Mouse (Mus musculus) midbrain, embryonic 15.5 days (tissue): Measurements from ENCODE around the gene Ehbp1l1. TPM values are rescaled to one million over a fixed set of nuclear protein-coding genes. Genes with fewer than 3 reads are reported as not detected.
A peak's percentile ranks its signal among the peaks of the same experiment; 100 is the strongest.

ENCODE experiments used
- ATAC-seq: fragments of 200-750 bp; cut with Nextera tagmentation; replicated peaks from 2 replicates; pipeline ENCODE4 v1.8.0; 2017; ENCODE audit warnings: moderate TSS enrichment
- H3K27ac ChIP-seq: fragments of 300-500 bp; sonication (generic); 2 replicates; pipeline ENCODE4 v1.5.1; 2015; ENCODE audit warnings: mild to moderate bottlenecking, inconsistent platforms
- H3K27me3 ChIP-seq: fragments of 300-500 bp; sonication (generic); replicated peaks from 2 replicates; pipeline ENCODE4 v1.6.1; 2015; ENCODE audit warnings: inconsistent platforms
- H3K36me3 ChIP-seq: fragments of 300-500 bp; sonication (generic); replicated peaks from 2 replicates; pipeline ENCODE4 v1.6.1; 2015; ENCODE audit warnings: inconsistent platforms
- H3K4me1 ChIP-seq: fragments of 300-500 bp; sonication (generic); 2 replicates; pipeline ENCODE4 v1.6.1; 2015; ENCODE audit warnings: inconsistent platforms
- H3K4me2 ChIP-seq: fragments of 300-500 bp; sonication (generic); 2 replicates; pipeline ENCODE4 v1.6.1; 2015; ENCODE audit warnings: inconsistent platforms, mild to moderate bottlenecking, moderate library complexity
- H3K4me3 ChIP-seq: fragments of 300-500 bp; sonication (generic); 2 replicates; pipeline ENCODE4 v1.5.1; 2015; ENCODE audit warnings: mild to moderate bottlenecking, inconsistent platforms
- H3K9ac ChIP-seq: fragments of 300-500 bp; sonication (generic); 2 replicates; pipeline ENCODE4 v1.6.1; 2015; ENCODE audit warnings: mild to moderate bottlenecking, inconsistent platforms
- H3K9me3 ChIP-seq: fragments of 300-500 bp; sonication (generic); 2 replicates; pipeline ENCODE4 v1.6.1; 2016; ENCODE audit warnings: inconsistent platforms
- WGBS: fragments of 180-500 bp; shearing (Covaris S2); methylation state at CpG from one replicate; pipeline ENCODE4 v1.1.7; 2015; ENCODE audit warnings: mixed read lengths; 5-methylcytosine and 5-hydroxymethylcytosine counted together
- polyA plus RNA-seq: library from polyadenylated mRNA; unstranded; fragments of >200 nt; fragmentation: Nextera tagmentation; extraction: Ambion mirVana; gene quantifications from 2 replicates; pipeline ENCODE4 v1.2.1, GENCODE M21; 2015

Ehbp1l1 gene
- polyA plus RNA-seq, 1 experiment from 2014 or later, result 23.7 TPM

DNA sequence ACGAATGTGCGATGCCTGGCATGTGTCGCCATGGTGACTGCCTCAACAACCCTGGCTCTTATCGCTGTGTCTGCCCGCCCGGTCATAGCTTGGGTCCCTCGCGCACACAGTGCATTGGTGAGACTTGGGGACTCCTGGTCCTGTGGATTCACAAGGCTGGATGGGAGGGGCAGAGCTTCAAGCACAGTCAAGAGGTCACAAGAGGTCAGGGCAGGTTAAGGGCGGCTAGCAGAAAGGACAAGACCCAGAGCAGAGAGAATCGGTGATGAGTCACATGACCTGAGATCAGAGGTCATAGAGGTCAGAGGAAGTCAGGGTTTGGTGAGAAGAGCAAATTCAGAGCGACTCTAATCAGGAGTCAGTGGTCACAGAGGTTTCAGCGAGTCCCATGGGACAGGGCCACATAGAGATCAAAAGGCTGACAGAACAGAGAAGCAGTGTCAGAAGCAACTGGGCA is 20.8 kb upstream of the Ehbp1l1 start:
- no peaks in the 10 kb centered on the region for H3K36me3 ChIP-seq
- H3K27ac ChIP-seq, result no peak overlapping the region
- peak overlapping the region; percentile 52; the same call in 1 of the 2 replicates for H3K4me2 ChIP-seq
- ATAC-seq, result no peak
- H3K9me3 ChIP-seq, result no peaks in the 10 kb centered on the region
- no peak overlapping the region for H3K9ac ChIP-seq
- peaks cover 36% of the 10 kb centered on the region for H3K4me1 ChIP-seq
- peaks cover 42% of the 10 kb centered on the region for H3K27me3 ChIP-seq
- no peak overlapping the region for H3K4me3 ChIP-seq
- WGBS, result 26% methylated on average over 12 of the region's 12 CpGs

- Histone ChIP-seq H3K4me3 (peak overlapping the region; percentile 26), H3K9me3 (no peaks in the 10 kb centered on the region), H3K36me3 (no peaks in the 10 kb centered on the region), H3K27me3 (peaks cover 33% of the 10 kb centered on the region), H3K9ac (peak overlapping the region; percentile 23), H3K4me1 (peaks cover 38% of the 10 kb centered on the region), H3K4me2 (peak overlapping the region; percentile 52), H3K27ac (no peak overlapping the region)
- no peak for ATAC-seq
- WGBS, result 5% methylated on average over 36 of the region's 36 CpGs
These were observed 19.9 kb upstream of the Ehbp1l1 start for GRCm38 (mm10) chr19:5745756-5746710.

- no peak overlapping the region for H3K9ac ChIP-seq
- H3K4me2 ChIP-seq, result peak overlapping the region; percentile 89; the same call in 1 of the 2 replicates
- 65% methylated on average over 5 of the region's 5 CpGs for WGBS
- H3K4me1 ChIP-seq, result peaks cover 37% of the 10 kb centered on the region
- H3K27ac ChIP-seq, result no peak overlapping the region
- no peak overlapping the region for H3K4me3 ChIP-seq
- peaks cover 20% of the 10 kb centered on the region for H3K27me3 ChIP-seq
- no peaks in the 10 kb centered on the region for H3K36me3 ChIP-seq
- no peaks in the 10 kb centered on the region for H3K9me3 ChIP-seq
- ATAC-seq, result no peak
These were observed 17.5 kb upstream of the Ehbp1l1 start for GRCm38 (mm10) chr19:5743576-5743975.

GRCm38 (mm10) chr19:5742241-5742641 is 16.1 kb upstream of the Ehbp1l1 start:
- no peaks in the 10 kb centered on the region for H3K36me3 ChIP-seq
- peaks cover 19% of the 10 kb centered on the region for H3K27me3 ChIP-seq
- H3K4me2 ChIP-seq, result peak overlapping the region; percentile 89
- H3K27ac ChIP-seq, result peak overlapping the region; percentile 74
- WGBS, result 1% methylated on average over 32 of the region's 32 CpGs
- H3K4me1 ChIP-seq, result peaks cover 37% of the 10 kb centered on the region
- peak overlapping the region; percentile 53 for H3K9ac ChIP-seq
- H3K9me3 ChIP-seq, result no peaks in the 10 kb centered on the region
- peak overlapping the region; percentile 44 for H3K4me3 ChIP-seq
- ATAC-seq, result peak; percentile 47

GRCm38 (mm10) chr19:5741641-5742240 is 15.6 kb upstream of the Ehbp1l1 start:
- Histone ChIP-seq H3K36me3 (no peaks in the 10 kb centered on the region), H3K27me3 (peaks cover 22% of the 10 kb centered on the region), H3K4me2 (peak overlapping the region; percentile 89), H3K9me3 (no peaks in the 10 kb centered on the region), H3K4me1 (peaks cover 35% of the 10 kb centered on the region), H3K9ac (peak overlapping the region; percentile 53), H3K27ac (peak overlapping the region; percentile 74), H3K4me3 (peak overlapping the region; percentile 44)
- peak; percentile 63 for ATAC-seq
- 1% methylated on average over 55 of the region's 55 CpGs for WGBS

DNA sequence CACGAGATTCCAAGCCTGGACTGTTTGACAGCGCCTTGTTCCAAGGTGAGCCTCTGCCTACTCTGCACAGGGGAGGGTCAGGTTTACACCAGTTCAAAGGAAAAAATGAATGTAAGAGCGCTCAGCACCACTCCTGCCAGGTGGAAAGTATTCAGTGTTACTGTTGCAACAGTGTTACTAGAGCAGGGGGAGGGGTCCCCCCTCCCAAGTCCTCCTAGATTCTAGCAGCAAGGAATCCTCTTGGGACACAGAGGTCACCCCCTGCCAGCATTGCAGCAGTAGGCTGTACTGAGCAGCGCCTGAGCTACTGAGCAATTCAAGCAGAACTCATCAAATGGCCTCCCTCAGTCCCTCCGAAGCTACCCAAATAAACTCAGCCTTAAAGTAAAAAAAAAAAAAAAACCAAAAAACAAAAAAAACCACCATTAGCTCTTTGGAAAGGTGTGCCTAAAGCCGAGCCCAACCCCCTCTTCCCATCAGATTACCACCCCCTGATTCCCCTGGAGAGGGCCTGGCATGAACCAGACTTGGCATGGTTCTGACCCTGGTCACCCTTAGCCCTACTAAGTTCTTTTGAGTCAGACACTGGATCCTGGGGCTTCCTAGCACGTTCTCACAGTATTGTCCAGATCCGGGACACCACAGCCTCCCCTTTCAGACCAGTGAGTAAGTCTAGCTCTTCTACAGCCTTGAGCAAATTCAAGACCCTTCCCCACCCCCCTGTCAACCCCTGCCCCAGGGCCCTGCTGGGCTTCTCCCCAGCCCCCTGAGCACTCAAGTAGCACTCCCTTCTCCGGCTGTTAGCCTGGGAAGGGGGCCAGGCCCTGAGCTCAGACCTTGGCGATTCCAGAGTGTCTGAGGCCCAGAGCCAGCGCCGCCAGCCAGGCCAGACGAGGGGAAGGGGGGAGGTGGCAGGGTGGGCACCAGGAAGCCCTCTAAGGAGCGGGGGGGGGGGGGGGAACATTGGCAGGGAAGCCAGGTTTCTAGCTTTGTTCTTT is 14.5 kb upstream of the Ehbp1l1 start, which contains the start of gene Ltbp3:
TSS of gene Ltbp3 (plus strand) at position 585 of the 998 bp plus-strand sequence.
- Histone ChIP-seq H3K27ac (peak within 1 kb of the TSS; percentile 74), H3K4me1 (peaks cover 24% of the 10 kb centered on the region), H3K27me3 (peaks cover 29% of the 10 kb centered on the region), H3K4me3 (peak within 1 kb of the TSS; percentile 44), H3K36me3 (no peaks in the 10 kb centered on the region), H3K9me3 (no peaks in the 10 kb centered on the region), H3K9ac (peak within 1 kb of the TSS; percentile 53), H3K4me2 (peak within 1 kb of the TSS; percentile 89)
- whole genome bisulfite sequencing, result 12% methylated on average over 14 of the region's 14 CpGs
- peak; percentile 40 for ATAC-seq

DNA sequence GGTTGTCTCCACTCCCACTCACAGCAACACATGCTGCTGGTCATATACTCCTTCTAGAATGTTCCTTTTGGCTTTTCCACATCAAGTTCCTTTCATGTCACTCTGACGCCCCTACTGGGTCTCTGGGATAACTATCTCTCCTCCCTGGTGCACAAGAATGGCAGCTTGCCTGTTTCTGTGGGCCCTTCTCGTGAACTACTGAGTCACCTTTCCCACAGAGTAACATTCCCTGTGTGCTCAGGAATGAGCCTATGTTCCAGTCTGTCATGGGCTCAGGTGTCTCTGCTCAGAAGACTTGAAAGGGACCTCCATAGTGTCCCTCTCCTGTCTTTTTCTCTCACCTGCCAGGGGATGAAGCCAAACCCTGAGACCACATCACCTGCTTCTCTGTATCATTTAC is 13.3 kb upstream of the Ehbp1l1 start:
- Histone ChIP-seq H3K9ac (no peak overlapping the region), H3K4me1 (peaks cover 20% of the 10 kb centered on the region), H3K4me2 (no peak overlapping the region), H3K36me3 (no peaks in the 10 kb centered on the region), H3K27ac (no peak overlapping the region), H3K27me3 (peaks cover 20% of the 10 kb centered on the region; the same call in 1 of the 2 replicates), H3K4me3 (no peak overlapping the region), H3K9me3 (no peaks in the 10 kb centered on the region)
- no peak for ATAC-seq
- 58% methylated on average over 2 of the region's 2 CpGs for WGBS

GRCm38 (mm10) chr19:5734325-5734724 is 8.2 kb upstream of the Ehbp1l1 start:
- Histone ChIP-seq H3K9me3 (no peaks in the 10 kb centered on the region), H3K27me3 (peaks cover 11% of the 10 kb centered on the region; the same call in 1 of the 2 replicates), H3K4me1 (peaks cover 23% of the 10 kb centered on the region), H3K9ac (no peak overlapping the region), H3K4me3 (no peak overlapping the region), H3K4me2 (no peak overlapping the region), H3K36me3 (no peaks in the 10 kb centered on the region), H3K27ac (no peak overlapping the region)
- ATAC-seq, result no peak
- WGBS, result 87% methylated on average over 9 of the region's 9 CpGs

- ATAC-seq, result peak; percentile 87
- Histone ChIP-seq H3K9ac (peak overlapping the region; percentile 70), H3K36me3 (no peaks in the 10 kb centered on the region), H3K4me3 (peak overlapping the region; percentile 72), H3K9me3 (no peaks in the 10 kb centered on the region), H3K4me1 (peaks cover 45% of the 10 kb centered on the region), H3K27ac (peak overlapping the region; percentile 74), H3K4me2 (peak overlapping the region; percentile 97), H3K27me3 (0 out of 2 replicates have a peak, but pooled peaks cover 5% of the 10 kb centered on the region)
- WGBS, result 2% methylated on average over 47 of the region's 47 CpGs
These were observed 5.3 kb upstream of the Ehbp1l1 start for GRCm38 (mm10) chr19:5731264-5731978.

DNA sequence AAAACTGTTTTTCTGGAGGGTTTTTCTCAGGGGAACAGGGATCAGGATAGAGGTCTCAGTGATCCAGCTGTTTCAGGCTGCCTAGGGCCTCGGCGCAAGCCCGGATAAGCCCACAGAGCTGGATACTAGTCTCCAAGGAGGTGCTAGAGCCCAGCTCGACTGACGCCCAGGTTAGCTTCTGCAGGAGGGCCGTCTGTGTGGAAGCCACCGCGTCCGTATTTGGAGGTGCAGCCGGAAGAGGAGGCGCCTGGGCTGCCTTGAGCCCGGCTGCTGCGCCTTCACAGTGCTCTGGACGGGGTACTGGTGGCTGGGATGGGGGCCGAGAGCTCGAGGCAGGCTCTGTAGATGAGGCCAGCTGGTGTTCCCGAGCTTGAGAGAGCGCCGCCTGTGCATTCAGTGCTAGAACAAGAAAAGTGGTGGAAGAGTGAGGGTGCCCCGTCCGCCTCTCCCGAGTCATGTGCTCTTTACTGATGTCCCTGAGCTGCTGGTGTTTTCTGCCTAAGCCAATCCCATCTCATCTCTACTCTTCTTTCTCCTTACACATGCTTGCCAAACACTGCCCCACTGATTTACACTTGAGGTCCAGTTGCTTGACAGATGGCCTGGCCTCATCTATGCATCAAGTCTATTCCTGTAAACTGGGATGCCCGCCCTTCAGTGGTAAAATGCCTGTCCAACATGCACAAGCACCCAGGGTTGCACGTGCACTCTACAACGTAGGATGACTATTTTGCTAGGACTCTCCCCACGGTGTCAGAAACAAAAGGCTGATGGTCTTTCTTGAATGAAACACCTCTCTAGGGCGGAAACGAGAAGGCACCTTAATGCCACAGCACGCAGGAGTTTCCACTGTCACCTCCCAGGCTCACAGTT is 4.4 kb upstream of the Ehbp1l1 start:
- peak overlapping the region; percentile 70 for H3K9ac ChIP-seq

More for the DNA sequence above, 4.4 kb upstream of the Ehbp1l1 start:
- WGBS, result 76% methylated on average over 29 of the region's 29 CpGs
- no peak for ATAC-seq
- Histone ChIP-seq H3K4me3 (peak overlapping the region; percentile 72), H3K27ac (no peak overlapping the region), H3K4me1 (peaks cover 53% of the 10 kb centered on the region), H3K4me2 (peak overlapping the region; percentile 97), H3K36me3 (no peaks in the 10 kb centered on the region), H3K9me3 (no peaks in the 10 kb centered on the region), H3K27me3 (0 out of 2 replicates have a peak, but pooled peaks cover under 1% of the 10 kb centered on the region)
